Mouse (Mus musculus) right cerebral cortex, postnatal 14 days (tissue): ENCODE data around the gene Il23r.

ENCODE experiments used
- DNase-seq: peaks from one replicate; pipeline ENCODE4 v3.0.0; 2022

Il23r gene

GRCm38 (mm10) chr6:67421761-67422160 lies 69.9 kb downstream of the Il23r start:
- DNase-seq: no peak

GRCm38 (mm10) chr6:67416557-67416956 lies 75.1 kb downstream of the Il23r start:
- DNase-seq: no peak

GRCm38 (mm10) chr6:67415276-67415675 lies 76.4 kb downstream of the Il23r start:
- DNase-seq: no peak

GRCm38 (mm10) chr6:67413378-67413777 lies 78.3 kb downstream of the Il23r start:
- no peak for DNase-seq

GRCm38 (mm10) chr6:67405281-67405682 lies 86.4 kb downstream of the Il23r start:
- no peak for DNase-seq

- DNase-seq: no peak
Measured at GRCm38 (mm10) chr6:67399551-67399950, 92.1 kb downstream of the Il23r start.

- DNase-seq: peak; percentile 4
Measured at GRCm38 (mm10) chr6:67375982-67376391, 115.7 kb downstream of the Il23r start, which contains the start of gene Il12rb2. Gene Il12rb2, minus strand, starts transcription at chr6:67376188.
